ENCODE assay signal across 13 mouse cellular contexts in genomic region chr2:92742671-92743070, GRCm38 (mm10).
DNase-seq lines count a peak whose midpoint lies in the region; ATAC-seq and TF ChIP-seq lines count a peak whose summit lies in the region.
"Had no signal": no experiment of that assay in that cellular context is flagged by ENCODE, and none has a peak within 500 bp of the region (broad histone marks: within the 10 kb centered on the region; RNA-seq: fewer than 3 reads in every experiment).

No protein-coding gene starts in this region.

- H3ac ChIP-seq in myocyte (ENCODE audit: control insufficient read depth, insufficient read length) = no peak overlapping the region

- H3K79me2 ChIP-seq in myocyte (ENCODE audit: control insufficient read depth, insufficient read depth) = peaks cover 11% of the 10 kb centered on the region

- ATAC-seq in heart, embryonic 14.5 days (ENCODE audit: insufficient number of reproducible peaks, insufficient read depth, low FRiP score, low read depth) = no peak
- no peak for ATAC-seq in lung, embryonic 14.5 days (ENCODE audit: insufficient read depth)
- ATAC-seq: activated CD4-positive, CD25-positive, alpha-beta regulatory T cell, adult 4 months had no signal

- no peak overlapping the region for H3K9ac ChIP-seq in heart, embryonic 14.5 days (ENCODE audit: low read length)
- H3K9ac ChIP-seq in lung, embryonic 14.5 days = no peak overlapping the region
- H3K9ac ChIP-seq: hindbrain, embryonic 15.5 days had no signal

- no peaks in the 10 kb centered on the region for H3K36me3 ChIP-seq in heart, embryonic 14.5 days (ENCODE audit: control insufficient read depth, insufficient read depth, low read length)
- H3K36me3 ChIP-seq in lung, embryonic 14.5 days (ENCODE audit: insufficient read depth) = no peaks in the 10 kb centered on the region
- no peaks in the 10 kb centered on the region for H3K36me3 ChIP-seq in myocyte (ENCODE audit: control insufficient read depth, insufficient read depth)
- H3K36me3 ChIP-seq: hindbrain, embryonic 15.5 days had no signal

- TF ChIP-seq CTCF in lung, embryonic 14.5 days (IDR thresholded peaks at IDR 0.05; ENCODE audit: low read depth) = no peak

- no peaks in the 10 kb centered on the region for H3K27me3 ChIP-seq in heart, embryonic 14.5 days (ENCODE audit: control insufficient read depth, insufficient read depth, low read length)
- no peaks in the 10 kb centered on the region for H3K27me3 ChIP-seq in lung, embryonic 14.5 days (ENCODE audit: insufficient read depth, low read length)
- H3K27me3 ChIP-seq in myocyte (ENCODE audit: control insufficient read depth, insufficient read depth, insufficient read length) = no peaks in the 10 kb centered on the region
- H3K27me3 ChIP-seq: hindbrain, embryonic 15.5 days had no signal

- no peaks in the 10 kb centered on the region for H3K9me3 ChIP-seq in heart, embryonic 14.5 days (ENCODE audit: control insufficient read depth, low read length)
- H3K9me3 ChIP-seq in lung, embryonic 14.5 days (ENCODE audit: low read depth, low read length) = no peaks in the 10 kb centered on the region
- H3K9me3 ChIP-seq: hindbrain, embryonic 15.5 days had no signal

- H3K4me2 ChIP-seq in heart, embryonic 14.5 days (ENCODE audit: low read length) = peak overlapping the region; percentile 9; the same call in 1 of the 2 replicates
- 0 out of 2 replicates have a peak overlapping the region, but pooled peaks have one; percentile 2 for H3K4me2 ChIP-seq in lung, embryonic 14.5 days
- peak overlapping the region; percentile 76 for H3K4me2 ChIP-seq in myocyte (ENCODE audit: low read depth)
- H3K4me2 ChIP-seq: hindbrain, embryonic 15.5 days had no signal

- peak overlapping the region; percentile 18 to 64; a peak in 3 of 4 replicates for H3K27ac ChIP-seq in heart, embryonic 14.5 days (replicated peaks in 1 of 2; ENCODE audit: control insufficient read depth in 1 of 2, insufficient read depth in 1 of 2, low read depth in 2 of 2, low read length in 2 of 2)
- H3K27ac ChIP-seq in lung, embryonic 14.5 days (ENCODE audit: low read depth) = peak overlapping the region; percentile 63; the same call in 1 of the 2 replicates
- H3K27ac ChIP-seq: hindbrain, embryonic 15.5 days had no signal

- intact Hi-C loops in heart, postnatal 25 days (cut with DNase I) = loop anchor here (2.0 to 5.0 kb wide), 2 partner anchors 65 to 134 kb away; no protein-coding TSS in a partner anchor
- intact Hi-C loops in left cerebral cortex, postnatal 14 days (cut with DNase I) = no loop called here

- TF ChIP-seq POLR2A in myocyte (IDR thresholded peaks at IDR 0.05; ENCODE audit: insufficient read length, low read depth) = no peak

- no peak overlapping the region for H3K4me3 ChIP-seq in heart, embryonic 14.5 days (ENCODE audit: control insufficient read depth in 1 of 2, insufficient read depth in 1 of 2, low read depth in 1 of 2, low read length in 2 of 2)
- H3K4me3 ChIP-seq in lung, embryonic 14.5 days (ENCODE audit: low read depth, low read length) = no peak overlapping the region
- peak overlapping the region; percentile 21 for H3K4me3 ChIP-seq in myocyte
- H3K4me3 ChIP-seq: erythroblast, embryonic 14.5 days; hindbrain, embryonic 15.5 days had no signal

- no peak for DNase-seq in heart, postnatal 25 days (ENCODE audit: low spot score)
- no peak for DNase-seq in lung, embryonic 14.5 days
- no peak for DNase-seq in lung, postnatal 25 days (ENCODE audit: low spot score)
- DNase-seq in ZHBTc4 (ENCODE audit: low read depth, low spot score) = peak; percentile 28
- DNase-seq in urinary bladder, postnatal 14 days (ENCODE audit: low spot score) = no peak
- no peak for DNase-seq in left cerebral cortex, postnatal 14 days (ENCODE audit: low spot score in 2 of 2)
- DNase-seq: cerebellum, postnatal 10 days; retina, postnatal 1 day had no signal

- H3K4me1 ChIP-seq in heart, embryonic 14.5 days (ENCODE audit: control insufficient read depth in 2 of 2, insufficient read depth in 2 of 2, low read length in 2 of 2) = peaks cover 4 to 15% of the 10 kb centered on the region in 2 experiments; a peak in 3 of 4 replicates
- 0 out of 2 replicates have a peak, but pooled peaks cover 5% of the 10 kb centered on the region for H3K4me1 ChIP-seq in lung, embryonic 14.5 days (ENCODE audit: insufficient read depth)

TF ChIP-seq in myocyte, 11 proteins besides CTCF, POLR2A, EP300 and RAD21:
- TF ChIP-seq REST (IDR thresholded peaks at IDR 0.05; ENCODE audit: insufficient read depth, insufficient read length) (no peak), CEBPB (IDR thresholded peaks at IDR 0.05; ENCODE audit: insufficient read depth, poor library complexity, severe bottlenecking) (peak; percentile 69)
TF ChIP-seq in myocyte: peak in this region for 1.

Comparison
In these comparisons a context has a peak if more than half of its experiments do, and no peak if none do; other contexts are left out.
1. H3K4me2 ChIP-seq: peak in every context shown above with its lines; median percentile 76 in myocyte; 9 in heart, embryonic 14.5 days; 2 in lung, embryonic 14.5 days.